Mouse (Mus musculus) olfactory bulb, adult 2 months (tissue): ENCODE data around the gene Cox19.

Source experiments
- CTCF ChIP-seq: fragments of 200-500 bp; IDR thresholded peaks from 2 replicates; pipeline ENCODE4 v1.5.1; 2012; ENCODE audit warnings: low read depth, mild to moderate bottlenecking, low read length, moderate library complexity; ENCODE audit not compliant: insufficient read depth
- POLR2A ChIP-seq: fragments of 200-500 bp; IDR thresholded peaks from 2 replicates; pipeline ENCODE4 v1.6.1; 2012; ENCODE audit warnings: mild to moderate bottlenecking, low read depth, low read length, moderate library complexity; ENCODE audit not compliant: insufficient read depth

GRCm38 (mm10) chr5:139325395-139325966 is 25.7 kb downstream of the Cox19 start, which contains the start of gene Adap1:
- TF ChIP-seq CTCF: peak; percentile 61; the same call in 1 of the 2 replicates
- no peak for TF ChIP-seq POLR2A
